Mouse (Mus musculus): ENCODE data around the gene Pcnx2. TPM values are rescaled to one million over a fixed set of nuclear protein-coding genes. Genes with fewer than 3 reads are reported as not detected.

Pcnx2 gene
- not detected in 2 replicates for polyA plus RNA-seq (2012)

DNA sequence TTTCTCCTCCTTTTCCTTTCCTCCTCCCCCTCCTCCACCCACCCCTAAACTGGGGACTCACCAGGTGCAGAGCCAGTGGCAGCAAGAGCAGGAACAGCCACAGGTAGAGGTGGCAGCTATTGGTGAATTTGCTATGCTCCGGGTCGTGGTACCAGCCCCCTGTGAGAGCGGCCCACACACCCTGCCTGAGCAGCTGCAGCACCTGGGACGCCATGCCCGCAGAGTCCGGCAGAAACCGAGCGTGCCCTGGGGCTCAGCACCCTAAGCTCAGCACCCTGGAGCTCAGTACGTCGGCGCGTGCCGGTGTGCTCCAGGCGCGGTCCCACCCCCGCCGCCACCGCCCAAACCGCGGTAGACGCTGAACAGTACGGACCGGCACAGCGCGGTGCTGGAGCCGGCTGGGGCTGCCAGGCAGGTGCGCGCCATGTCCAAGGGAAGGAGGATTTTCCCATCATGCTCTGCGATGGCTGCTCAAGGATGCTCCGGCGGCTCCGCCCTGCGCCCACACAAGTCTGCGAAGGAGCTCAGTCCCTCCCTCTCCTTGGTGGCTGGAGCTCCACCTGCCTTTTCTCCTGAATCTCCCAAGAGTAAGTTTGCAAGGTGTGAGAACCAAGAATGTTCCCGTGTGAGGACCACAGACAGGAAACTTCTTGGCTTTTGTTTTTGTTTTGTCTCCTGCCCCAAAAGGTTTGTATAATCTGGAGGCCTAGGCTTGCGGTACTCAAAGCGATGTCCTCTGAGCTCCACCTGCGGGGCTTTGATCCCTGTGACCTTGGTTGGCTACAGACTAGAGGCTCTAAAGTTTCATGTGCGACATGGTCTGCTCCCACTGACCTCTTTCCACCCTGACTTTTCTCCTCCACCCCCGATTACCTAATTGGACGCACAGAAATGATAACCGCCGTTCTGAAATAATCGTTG lies at the start of gene Pcnx2:
Gene Pcnx2 (minus strand): TSS at position 450 of the 921 bp plus-strand sequence.
- no peak for TF ChIP-seq GATA1 (IDR thresholded peaks at IDR 0.05; ENCODE audit: low read length)

DNA sequence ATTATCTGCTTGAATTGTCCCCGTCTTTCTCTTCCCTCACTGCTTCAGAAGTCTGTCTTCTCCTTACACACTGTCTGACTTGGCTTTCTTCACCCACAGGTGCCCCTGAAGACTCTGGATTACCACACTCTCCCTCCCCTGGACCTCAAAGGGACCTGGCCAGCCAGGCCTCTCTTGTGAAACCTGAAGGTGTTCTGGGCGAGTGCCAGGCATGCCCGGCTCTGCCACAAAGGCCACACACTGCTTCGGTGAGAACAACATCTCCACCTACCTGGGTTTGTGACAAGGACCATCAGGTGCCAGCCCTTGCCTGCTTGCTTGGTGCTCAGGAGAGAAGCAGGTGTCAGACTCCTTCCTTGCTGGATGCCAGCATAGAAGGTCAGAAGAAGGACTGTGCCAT lies 46.4 kb upstream of the Pcnx2 start:
- TF ChIP-seq GATA1 (IDR thresholded peaks at IDR 0.05; ENCODE audit: low read length) = no peak

DNA sequence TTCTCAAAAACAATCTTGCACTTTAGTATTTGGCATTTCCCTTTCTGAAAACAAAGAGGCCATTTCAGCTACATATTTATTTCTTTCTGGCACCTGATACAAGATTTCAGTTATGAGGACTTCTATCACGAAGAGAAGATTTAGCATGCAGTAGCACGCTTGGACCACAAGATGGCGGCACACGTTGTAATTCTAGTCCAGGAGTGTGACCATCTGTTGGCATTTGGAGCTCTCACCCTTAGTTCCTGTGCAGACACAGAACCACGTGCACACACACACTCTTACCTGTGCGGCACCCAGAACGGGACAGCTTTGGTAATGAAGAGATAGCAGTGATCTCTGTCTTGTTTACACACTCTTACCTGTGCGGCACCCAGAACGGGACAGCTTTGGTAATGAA lies 37.5 kb upstream of the Pcnx2 start:
- TF ChIP-seq GATA1 (IDR thresholded peaks at IDR 0.05; ENCODE audit: low read length) = no peak

DNA sequence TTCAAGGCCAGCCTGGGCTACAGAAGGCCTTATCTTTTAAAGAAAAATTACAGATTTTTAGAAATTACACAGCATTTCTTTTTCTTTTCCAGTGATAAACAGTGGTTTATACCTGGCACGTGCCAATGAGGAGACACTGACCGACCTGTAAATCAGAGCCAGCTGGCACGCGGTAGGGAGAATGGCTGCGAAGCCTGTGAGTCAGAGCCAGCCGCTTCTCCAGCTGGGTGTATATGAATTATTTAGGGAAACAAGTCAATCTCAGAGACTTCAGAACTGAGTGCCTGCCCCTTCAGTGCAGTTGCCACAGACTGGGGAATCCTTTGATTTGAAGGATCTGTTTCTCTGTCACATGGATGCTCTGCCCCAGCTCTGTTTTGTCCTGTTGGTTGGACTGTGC lies 33.7 kb upstream of the Pcnx2 start:
- TF ChIP-seq GATA1 (IDR thresholded peaks at IDR 0.05; ENCODE audit: low read length) = no peak

DNA sequence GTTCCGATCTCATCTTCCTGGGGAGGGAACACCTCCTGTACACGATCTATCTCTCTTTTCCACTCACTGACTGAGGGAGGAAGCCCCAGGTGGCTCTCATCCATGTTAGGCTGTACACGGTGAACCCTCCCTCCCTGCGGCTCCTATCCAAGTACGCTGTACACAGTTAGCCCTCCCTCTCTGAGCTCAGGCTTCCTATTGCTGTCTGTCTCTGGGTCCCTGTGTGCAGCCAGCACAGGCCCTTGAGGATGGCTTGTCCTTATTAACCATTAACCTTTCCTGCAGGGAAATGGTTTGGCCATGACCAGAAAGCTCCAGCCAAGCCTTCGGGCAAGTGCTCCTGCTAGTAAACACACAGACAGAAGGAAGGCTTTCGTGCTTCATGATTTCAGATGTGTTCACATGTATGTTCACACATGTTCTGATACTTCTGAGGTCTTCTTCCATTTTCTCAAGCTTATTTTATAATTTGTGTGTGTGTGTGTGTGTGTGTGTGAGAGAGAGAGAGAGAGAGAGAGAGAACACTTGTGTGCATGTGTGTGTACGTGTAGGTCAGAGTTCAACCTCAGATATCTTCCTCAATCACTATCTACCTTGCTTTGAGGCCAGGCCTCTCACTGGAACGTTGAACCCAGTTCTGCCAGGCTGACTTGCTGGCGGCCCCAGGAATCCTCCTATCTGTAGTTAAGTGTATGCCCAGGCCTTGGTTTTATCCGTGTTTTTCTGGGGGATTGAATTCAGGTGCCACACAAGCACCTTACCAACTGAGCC lies 32.3 kb upstream of the Pcnx2 start:
- TF ChIP-seq GATA1 (IDR thresholded peaks at IDR 0.05; ENCODE audit: low read length) = no peak

DNA sequence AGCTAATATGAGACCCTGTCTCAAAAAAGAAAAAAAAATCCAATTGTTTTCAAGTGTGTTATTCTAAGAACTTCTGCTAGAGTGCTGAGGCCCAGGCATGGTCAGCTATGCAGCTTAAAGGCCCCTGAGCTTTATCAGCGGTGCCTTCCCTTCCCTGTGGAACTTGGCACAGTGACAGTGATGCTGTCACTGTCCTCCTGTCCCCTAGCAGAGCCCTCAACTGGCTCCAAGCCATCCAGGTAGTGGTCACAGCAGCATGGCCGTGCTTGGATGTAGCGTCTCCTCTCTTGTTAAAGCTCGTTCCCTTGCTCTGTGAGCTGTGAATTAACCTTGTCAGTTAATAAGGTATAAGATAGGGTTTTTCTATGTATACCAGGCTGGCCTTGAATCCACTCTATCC lies 28.5 kb upstream of the Pcnx2 start:
- TF ChIP-seq GATA1 (IDR thresholded peaks at IDR 0.05; ENCODE audit: low read length) = no peak

DNA sequence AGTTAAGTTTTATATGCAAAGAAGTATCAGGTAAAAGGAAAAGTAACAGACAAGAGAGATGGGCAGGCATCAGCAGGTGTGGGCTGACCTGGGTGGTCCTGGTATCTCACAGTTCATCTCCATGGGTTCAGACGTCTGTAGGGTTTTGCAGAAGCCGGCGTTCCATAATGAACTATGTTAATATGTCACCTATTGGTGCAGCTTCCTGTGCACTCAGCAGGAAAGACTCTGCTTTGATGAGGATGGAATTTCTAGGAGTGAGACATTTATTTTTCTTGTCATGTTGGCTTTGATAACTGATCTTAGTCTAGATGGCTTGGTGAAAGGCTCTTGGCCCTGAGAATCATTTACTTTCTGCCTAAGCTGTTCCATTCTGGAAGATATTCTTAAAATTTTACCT lies 24.2 kb upstream of the Pcnx2 start:
- no peak for TF ChIP-seq GATA1 (IDR thresholded peaks at IDR 0.05; ENCODE audit: low read length)

DNA sequence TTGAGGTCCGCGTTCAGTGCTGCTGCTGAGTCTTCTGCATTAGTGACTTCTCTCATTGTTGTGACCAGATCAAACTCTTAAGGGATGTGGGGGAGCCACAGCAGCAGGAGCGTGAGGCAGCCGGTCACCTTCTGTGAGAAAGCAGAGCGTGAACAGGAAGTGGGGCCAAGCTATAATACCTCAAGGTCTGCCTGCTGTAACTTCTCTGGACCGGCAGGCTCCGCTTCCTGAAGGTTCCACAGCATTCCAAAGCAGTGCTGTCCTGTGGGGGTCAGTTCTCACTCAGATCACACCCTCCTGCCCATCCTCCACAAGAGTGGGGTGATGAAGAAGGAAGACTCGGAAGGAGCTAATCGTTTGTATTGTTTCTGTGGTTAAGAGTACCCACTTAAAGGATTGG lies 22.6 kb upstream of the Pcnx2 start:
- no peak for TF ChIP-seq GATA1 (IDR thresholded peaks at IDR 0.05; ENCODE audit: low read length)

DNA sequence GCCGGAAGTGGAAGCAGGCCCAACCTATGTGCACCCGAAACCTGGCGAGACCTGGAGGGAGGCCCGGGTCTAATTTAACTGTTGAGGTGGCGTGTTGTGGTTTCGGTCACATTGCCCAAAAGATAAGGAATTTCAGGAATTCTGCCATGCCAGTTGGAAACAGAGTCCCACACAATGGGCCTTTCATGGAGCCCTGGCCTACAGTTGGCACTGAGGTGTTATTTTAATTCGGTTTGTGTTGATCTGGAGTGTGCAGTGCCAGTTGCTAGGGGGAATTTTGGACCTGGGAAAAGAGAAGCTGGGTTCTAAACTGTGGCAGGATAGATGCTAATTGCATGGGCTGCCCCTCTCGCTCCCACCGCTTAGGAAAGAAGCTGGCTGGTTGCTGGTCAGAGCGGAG lies 22.2 kb upstream of the Pcnx2 start:
- no peak for TF ChIP-seq GATA1 (IDR thresholded peaks at IDR 0.05; ENCODE audit: low read length)

DNA sequence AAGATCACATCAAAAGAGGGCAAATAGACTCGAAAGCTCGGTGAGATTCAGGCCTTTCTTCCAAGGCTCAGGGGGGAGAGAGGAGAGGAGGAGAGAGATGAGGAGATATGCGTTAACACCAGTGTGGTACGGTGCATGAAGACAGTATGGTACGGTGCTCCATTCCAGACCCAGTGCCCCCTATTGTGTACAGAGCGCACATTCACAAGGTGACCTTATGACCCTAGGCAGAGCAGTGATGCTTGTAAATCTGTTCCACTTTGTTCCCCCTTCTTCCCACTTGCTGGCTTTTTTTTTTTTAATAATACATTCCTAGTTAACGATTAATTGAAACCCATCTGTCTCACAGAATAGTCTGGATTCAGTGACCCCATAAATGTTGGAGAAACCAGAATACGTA lies 21.4 kb upstream of the Pcnx2 start:
- no peak for TF ChIP-seq GATA1 (IDR thresholded peaks at IDR 0.05; ENCODE audit: low read length)

DNA sequence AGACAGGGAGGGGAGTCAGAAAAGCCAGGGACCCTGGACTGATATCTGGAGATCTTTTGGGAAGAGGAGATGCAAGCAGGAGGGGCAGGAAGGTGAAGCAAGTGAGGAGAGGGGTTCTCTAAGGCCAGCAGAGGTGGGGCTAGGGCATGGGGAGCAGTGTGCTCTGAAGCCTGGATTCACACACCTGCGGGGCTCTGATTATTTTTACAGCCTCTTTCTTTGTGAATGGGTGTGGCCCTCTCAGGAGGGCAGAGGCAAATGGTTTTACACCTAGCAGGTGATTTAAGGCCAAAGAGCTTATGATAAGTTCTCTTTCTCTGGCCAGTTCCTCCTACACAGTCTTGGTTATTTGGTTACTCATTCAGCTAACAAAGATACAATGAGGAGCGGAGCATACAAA lies 20.6 kb upstream of the Pcnx2 start:
- TF ChIP-seq GATA1 (IDR thresholded peaks at IDR 0.05; ENCODE audit: low read length) = no peak

DNA sequence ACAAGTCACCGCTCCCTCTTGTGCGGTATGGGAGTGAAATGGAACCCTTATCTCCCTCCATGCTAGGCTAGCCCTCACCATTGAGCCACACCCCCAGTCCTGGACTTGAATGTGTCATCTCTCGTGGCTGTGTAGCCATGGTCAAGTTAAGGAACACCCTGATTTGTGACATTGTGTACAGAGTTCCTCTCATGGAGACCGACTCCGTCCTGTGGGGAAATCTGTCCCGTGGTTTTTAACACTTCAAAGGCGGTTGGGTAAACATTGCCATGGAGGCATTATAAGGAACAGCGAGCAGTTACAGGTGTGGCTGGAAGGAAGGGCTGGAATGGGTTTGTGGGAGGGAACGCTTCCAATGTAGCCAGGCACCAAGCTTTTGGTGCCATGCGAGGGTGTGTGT lies 18.9 kb upstream of the Pcnx2 start:
- no peak for TF ChIP-seq GATA1 (IDR thresholded peaks at IDR 0.05; ENCODE audit: low read length)

DNA sequence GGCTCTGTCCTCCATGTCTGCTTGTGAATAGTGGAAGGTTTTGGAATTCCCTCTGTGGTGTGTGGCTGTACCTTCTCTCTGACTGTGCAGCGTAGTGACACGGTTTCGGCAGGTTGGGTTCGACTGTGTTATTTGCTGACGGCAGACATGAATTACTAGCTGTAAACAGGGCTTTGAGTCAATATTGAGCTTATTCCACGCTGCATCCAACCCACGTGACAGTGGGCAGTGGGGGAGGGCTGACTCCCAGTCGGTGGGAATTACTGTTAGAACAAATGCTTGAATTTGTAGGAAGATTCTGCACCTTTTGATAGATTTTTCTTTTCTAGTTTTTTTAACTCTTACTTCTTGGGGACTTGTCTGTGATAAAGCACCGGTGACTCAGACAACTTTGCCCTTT lies 16.3 kb upstream of the Pcnx2 start:
- no peak for TF ChIP-seq GATA1 (IDR thresholded peaks at IDR 0.05; ENCODE audit: low read length)

DNA sequence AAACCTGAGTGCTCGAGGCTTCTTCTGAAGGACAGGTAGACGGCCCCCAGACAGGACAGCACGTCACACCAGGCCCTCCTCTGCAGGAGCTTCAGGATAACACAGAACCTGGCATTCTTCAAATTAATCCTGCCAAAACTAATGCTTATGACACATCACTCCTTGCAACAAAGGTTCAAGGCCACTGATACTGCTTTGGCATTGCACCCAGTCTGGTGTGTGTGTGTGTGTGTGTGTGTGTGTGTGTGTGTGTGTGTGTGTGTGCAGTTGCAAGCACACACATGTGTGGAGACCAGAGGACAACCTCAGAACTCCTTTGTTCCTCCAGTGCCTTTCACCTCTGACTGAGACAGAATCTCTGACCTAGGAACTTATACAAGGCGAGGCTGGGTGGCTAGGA lies 15.1 kb upstream of the Pcnx2 start:
- TF ChIP-seq GATA1 (IDR thresholded peaks at IDR 0.05; ENCODE audit: low read length) = no peak

DNA sequence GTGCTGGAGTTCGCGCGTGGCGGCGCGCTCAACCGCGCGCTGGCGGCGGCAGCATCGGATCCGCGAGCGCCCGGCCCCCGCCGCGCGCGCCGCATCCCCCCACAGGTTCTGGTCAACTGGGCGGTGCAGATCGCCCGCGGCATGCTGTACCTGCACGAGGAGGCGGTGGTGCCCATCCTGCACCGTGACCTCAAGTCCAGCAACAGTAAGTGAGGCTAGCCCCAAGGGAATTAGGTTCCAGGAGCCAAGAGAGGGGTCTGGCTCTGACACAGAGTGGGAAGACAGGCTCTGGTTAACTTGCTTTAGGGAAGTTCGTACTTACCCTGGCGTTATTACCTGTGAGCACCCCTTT lies 13.1 kb upstream of the Pcnx2 start:
- no peak for TF ChIP-seq GATA1 (IDR thresholded peaks at IDR 0.05; ENCODE audit: low read length)

DNA sequence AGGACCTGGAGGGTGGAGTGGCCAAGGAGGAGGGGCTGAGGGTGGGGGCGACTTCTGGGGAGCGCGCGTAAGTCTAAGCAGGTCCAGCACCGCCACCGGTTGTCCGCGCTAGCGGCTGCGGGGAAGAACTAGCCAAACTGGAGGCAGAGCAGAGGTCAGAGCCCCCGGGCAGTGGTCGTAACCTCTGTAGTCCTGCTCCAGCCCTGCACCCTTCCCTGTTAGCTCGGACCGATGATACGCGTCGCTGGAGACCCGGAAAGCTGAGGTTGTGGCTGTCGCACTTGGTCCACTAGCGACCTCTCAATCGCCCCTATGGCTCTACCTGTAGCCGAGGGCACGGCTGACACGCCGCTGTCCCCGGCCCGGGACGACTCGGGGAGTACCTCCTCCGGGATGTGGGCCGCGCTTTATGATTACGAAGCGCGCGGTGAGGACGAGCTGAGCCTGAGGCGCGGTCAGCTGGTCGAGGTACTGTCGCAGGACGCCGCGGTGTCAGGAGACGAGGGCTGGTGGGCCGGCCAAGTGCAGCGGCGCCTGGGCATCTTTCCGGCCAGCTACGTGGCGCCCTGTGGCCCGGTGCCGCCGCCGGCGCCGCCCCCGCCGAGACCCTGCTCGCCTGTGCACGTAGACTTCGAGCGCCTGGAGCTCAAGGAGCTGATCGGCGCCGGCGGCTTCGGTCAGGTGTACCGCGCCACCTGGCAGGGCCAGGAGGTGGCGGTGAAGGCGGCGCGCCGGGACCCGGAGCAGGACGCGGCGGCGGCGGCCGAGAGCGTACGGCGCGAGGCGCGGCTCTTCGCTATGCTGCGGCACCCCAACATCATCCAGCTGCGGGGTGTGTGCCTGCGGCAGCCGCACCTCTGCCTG lies 12.5 kb upstream of the Pcnx2 start, which contains the start of gene Map3k21:
Gene Map3k21 (plus strand): TSS at position 86 of the 864 bp plus-strand sequence.
- no peak for TF ChIP-seq GATA1 (IDR thresholded peaks at IDR 0.05; ENCODE audit: low read length)

Data from G1E-ER4 (cell line).